21 mouse cellular contexts compared by ENCODE assay signal in the genomic region with DNA sequence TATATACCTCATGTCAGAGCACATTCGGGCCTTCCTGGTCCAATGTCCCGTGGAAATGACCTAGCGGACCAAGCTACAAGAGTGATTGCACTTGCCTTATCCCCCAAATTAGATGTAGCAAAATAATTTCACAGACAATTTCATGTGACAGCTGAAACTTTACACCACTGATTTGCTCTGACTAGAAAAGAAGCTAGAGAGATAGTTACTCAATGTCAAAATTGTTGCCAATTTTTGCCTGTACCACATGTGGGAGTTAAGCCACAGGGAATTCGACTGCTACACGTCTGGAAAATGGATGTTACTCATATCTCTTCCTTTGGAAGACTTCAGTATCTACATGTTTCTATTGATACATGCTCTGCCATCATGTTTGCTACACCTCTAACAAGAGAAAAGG.
DNase-seq lines count a peak whose midpoint lies in the region; TF ChIP-seq lines count a peak whose summit lies in the region.
"Had no signal": no experiment of that assay in that cellular context is flagged by ENCODE, and none has a peak within 500 bp of the region (broad histone marks: within the 10 kb centered on the region; RNA-seq: fewer than 3 reads in every experiment).

No protein-coding gene starts in this region.

- H3K4me1 ChIP-seq in heart, embryonic 10.5 days, result no peaks in the 10 kb centered on the region
- no peaks in the 10 kb centered on the region for H3K4me1 ChIP-seq in kidney, adult 2 months (ENCODE audit: control insufficient read depth, insufficient read depth, low read length)
- H3K4me1 ChIP-seq: embryonic facial prominence, embryonic 13.5 days; embryonic facial prominence, embryonic 15.5 days; forebrain, embryonic 10.5 days; forebrain, embryonic 12.5 days had no signal

- peak; percentile 45 for DNase-seq in heart, adult 11 months
- no peak for DNase-seq in heart, embryonic 10.5 days (ENCODE audit: low spot score)
- DNase-seq in 3T3-L1 (ENCODE audit: low read depth, low spot score), result peak; percentile 54
- peak; percentile 50 for DNase-seq in NIH3T3 (ENCODE audit: low read depth)
- no peak for DNase-seq in kidney, adult 2 months
- DNase-seq: adrenal gland, adult 2 months; adrenal gland, postnatal 10 days; adrenal gland, postnatal 25 days; cerebellum, adult 11 months; cerebellum, adult 18-20 months; cerebellum, adult 8-10 months; cerebellum, adult 9-11 months; cerebellum, postnatal 14 days; cerebellum, postnatal 36 days; embryo, embryonic 11 days had no signal

- no peak overlapping the region for H3K27ac ChIP-seq in heart, embryonic 10.5 days
- H3K27ac ChIP-seq in kidney, adult 2 months (ENCODE audit: insufficient read depth, low read depth, low read length), result no peak overlapping the region
- H3K27ac ChIP-seq: embryonic facial prominence, embryonic 13.5 days; embryonic facial prominence, embryonic 15.5 days; forebrain, embryonic 10.5 days; forebrain, embryonic 12.5 days had no signal

- no peak for TF ChIP-seq CTCF in kidney, adult 2 months (conservative IDR thresholded peaks at IDR 0.05; ENCODE audit: insufficient read depth, insufficient read length, low read depth, low read length)

- H3K36me3 ChIP-seq in heart, embryonic 10.5 days, result no peaks in the 10 kb centered on the region
- no peaks in the 10 kb centered on the region for H3K36me3 ChIP-seq in kidney, adult 2 months (ENCODE audit: control insufficient read depth, insufficient read depth, low read length)
- H3K36me3 ChIP-seq: embryonic facial prominence, embryonic 13.5 days; embryonic facial prominence, embryonic 15.5 days; forebrain, embryonic 10.5 days; forebrain, embryonic 12.5 days; G1E had no signal

- H3K27me3 ChIP-seq in heart, embryonic 10.5 days (ENCODE audit: insufficient read depth, poor library complexity, severe bottlenecking), result no peaks in the 10 kb centered on the region
- no peaks in the 10 kb centered on the region for H3K27me3 ChIP-seq in kidney, adult 2 months (replicated peaks; ENCODE audit: control insufficient read depth, insufficient read depth, low read length)
- H3K27me3 ChIP-seq: embryonic facial prominence, embryonic 13.5 days; embryonic facial prominence, embryonic 15.5 days; forebrain, embryonic 12.5 days had no signal

- H3K4me3 ChIP-seq in heart, embryonic 10.5 days, result no peak overlapping the region
- no peak overlapping the region for H3K4me3 ChIP-seq in kidney, adult 2 months (ENCODE audit: insufficient read depth, low read depth, low read length)
- H3K4me3 ChIP-seq: embryonic facial prominence, embryonic 13.5 days; embryonic facial prominence, embryonic 15.5 days; erythroblast, embryonic 14.5 days; forebrain, embryonic 10.5 days; forebrain, embryonic 12.5 days had no signal

- peaks cover 82% of the 10 kb centered on the region for H3K9me3 ChIP-seq in heart, embryonic 10.5 days

- no peak for TF ChIP-seq POLR2A in kidney, adult 2 months (IDR thresholded peaks at IDR 0.05; ENCODE audit: low read depth, low read length)

- WGBS in heart, embryonic 10.5 days, result 72% methylated on average over 5 of the region's 5 CpGs
- 79% methylated on average over 5 of the region's 5 CpGs for WGBS in kidney, adult 2 months

Comparison
In these comparisons a context has a peak if more than half of its experiments do, and no peak if none do; other contexts are left out.
1. DNase-seq: peak in heart, adult 11 months (single experiment), 3T3-L1 (single experiment) and NIH3T3 (single experiment); none in heart, embryonic 10.5 days (single experiment) and kidney, adult 2 months (single experiment).